Comparison of ENCODE assay signal across 1 mouse cellular context in the genomic region with DNA sequence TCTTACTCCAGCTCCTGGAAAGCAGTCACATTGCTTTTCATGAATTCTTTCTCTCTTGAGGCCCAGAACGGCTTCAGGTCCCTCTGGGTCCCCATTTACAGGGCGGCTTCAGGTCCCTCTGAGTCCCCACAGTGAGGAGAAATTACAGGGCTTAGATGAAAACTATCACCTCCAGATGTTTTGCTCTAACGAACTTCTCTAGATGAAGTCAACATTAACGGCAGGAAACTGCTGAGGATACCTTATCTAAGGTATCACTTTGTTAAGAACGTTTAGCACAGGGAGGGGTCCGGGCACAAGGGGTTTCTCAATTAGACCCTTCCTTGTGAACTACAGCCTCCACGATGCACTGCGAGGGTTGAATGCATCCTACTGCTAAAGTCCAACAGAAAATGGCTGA.
TF ChIP-seq lines count a peak whose summit lies in the region.

No protein-coding gene starts in this region.

TF ChIP-seq in MEL, 35 proteins besides CTCF, POLR2A, EP300 and RAD21 (continued from another document):
- TF ChIP-seq ZMIZ1 (IDR thresholded peaks at IDR 0.05; ENCODE audit: low read depth, low read length) (peak; percentile 22; the same call in 1 of the 2 replicates), TCF12 (IDR thresholded peaks at IDR 0.05; ENCODE audit: low read depth, low read length) (peak; percentile 81), USF2 (IDR thresholded peaks at IDR 0.05; ENCODE audit: borderline replicate concordance in 1 of 2, insufficient read depth in 1 of 2, low read depth in 1 of 2, low read length in 2 of 2) (no peak), MYC (IDR thresholded peaks at IDR 0.05; ENCODE audit: low read depth, low read length) (0 out of 2 replicates have a peak, but pooled peaks have one; percentile 4), SIN3A (IDR thresholded peaks at IDR 0.05; ENCODE audit: low read length) (peak; percentile 86), ZNF384 (IDR thresholded peaks at IDR 0.05; ENCODE audit: low read depth, low read length) (no peak), MAX (IDR thresholded peaks at IDR 0.05; ENCODE audit: low read length) (0 out of 2 replicates have a peak, but pooled peaks have one; percentile 32), TAL1 (IDR thresholded peaks at IDR 0.05; ENCODE audit: low read length) (peak; percentile 21; the same call in 1 of the 2 replicates), BHLHE40 (IDR thresholded peaks at IDR 0.05; ENCODE audit: borderline replicate concordance, low read depth, low read length) (no peak), RCOR1 (IDR thresholded peaks at IDR 0.05; ENCODE audit: low read depth, low read length) (0 out of 2 replicates have a peak, but pooled peaks have one; percentile 37), GABPA (IDR thresholded peaks at IDR 0.05; ENCODE audit: low read depth, low read length) (no peak), MAZ (IDR thresholded peaks at IDR 0.05; ENCODE audit: low read depth, low read length) (peak; percentile 78), MXI1 (IDR thresholded peaks at IDR 0.05; ENCODE audit: low read depth, low read length) (no peak; the same call in 1 of the 2 replicates), ELF1 (IDR thresholded peaks at IDR 0.05; ENCODE audit: low read depth, low read length) (no peak; the same call in 1 of the 2 replicates), NRF1 (IDR thresholded peaks at IDR 0.05; ENCODE audit: insufficient read depth, low read depth, low read length, poor library complexity, severe bottlenecking) (no peak), ETS1 (IDR thresholded peaks at IDR 0.05; ENCODE audit: low read depth, low read length) (peak; percentile 94; the same call in 1 of the 2 replicates), MAFK (IDR thresholded peaks at IDR 0.05; ENCODE audit: borderline replicate concordance, low read depth, low read length) (no peak), HCFC1 (IDR thresholded peaks at IDR 0.05; ENCODE audit: low read depth, low read length) (peak; percentile 74)
TF ChIP-seq in MEL: peak in this region for 15.
